Mouse (Mus musculus) embryonic fibroblast, embryonic 13.5 days (primary cell): ENCODE data around the gene Aar2.

Source experiments
- CTCF ChIP-seq: IDR thresholded peaks from 2 replicates; pipeline ENCODE4 v1.5.1; 2011; ENCODE audit warnings: mild to moderate bottlenecking, control low read depth, low read length, moderate library complexity, borderline replicate concordance; ENCODE audit not compliant: insufficient read depth
- POLR2A ChIP-seq: IDR thresholded peaks from 2 replicates; pipeline ENCODE4 v1.6.1; 2011; ENCODE audit warnings: low read depth, mild to moderate bottlenecking, control low read depth, low read length, moderate library complexity

- TF ChIP-seq CTCF: no peak
- TF ChIP-seq POLR2A: no peak
These were observed 27.8 kb upstream of the Aar2 start for GRCm38 (mm10) chr2:156519584-156519983.
